Mouse (Mus musculus) stomach, embryonic 14.5 days (tissue): ENCODE data around the gene Prkaa1. TPM values are rescaled to one million over a fixed set of nuclear protein-coding genes. Genes with fewer than 3 reads are reported as not detected.

ENCODE experiments used
- ATAC-seq: fragments of 200-750 bp; cut with Nextera tagmentation; 2 replicates; pipeline ENCODE4 v1.8.0; 2017; ENCODE audit warnings: low read depth, moderate TSS enrichment; ENCODE audit not compliant: insufficient number of reproducible peaks, insufficient read depth, low FRiP score
- H3K27ac ChIP-seq: fragments of 300-500 bp; sonication (generic); 2 replicates; pipeline ENCODE4 v1.5.1; 2014; ENCODE audit warnings: mild to moderate bottlenecking, low read length, moderate library complexity, mixed read lengths
- H3K27me3 ChIP-seq: fragments of 300-500 bp; sonication (generic); 2 replicates; pipeline ENCODE4 v1.6.1; 2014; ENCODE audit warnings: low read length, control low read depth, mixed read lengths; ENCODE audit not compliant: control insufficient read depth, insufficient read depth
- H3K36me3 ChIP-seq: fragments of 300-500 bp; sonication (generic); 2 replicates; pipeline ENCODE4 v1.6.1; 2014; ENCODE audit warnings: mild to moderate bottlenecking, control low read depth, low read length, moderate library complexity, mixed read lengths; ENCODE audit not compliant: control insufficient read depth, insufficient read depth
- H3K4me1 ChIP-seq: fragments of 300-500 bp; sonication (generic); 2 replicates; pipeline ENCODE4 v1.6.1; 2014; ENCODE audit warnings: low read length, control low read depth, mixed read lengths; ENCODE audit not compliant: control insufficient read depth, insufficient read depth
- H3K4me2 ChIP-seq: fragments of 300-500 bp; sonication (generic); replicated peaks from 2 replicates; pipeline ENCODE4 v1.6.1; 2014; ENCODE audit warnings: low read depth, low read length, control low read depth
- H3K4me3 ChIP-seq: fragments of 300-500 bp; sonication (generic); 2 replicates; pipeline ENCODE4 v1.5.1; 2014; ENCODE audit warnings: low read depth, low read length, control low read depth
- H3K9ac ChIP-seq: fragments of 300-500 bp; sonication (generic); replicated peaks from 2 replicates; pipeline ENCODE4 v1.6.1; 2014; ENCODE audit warnings: low read depth, mild to moderate bottlenecking, control low read depth, low read length, moderate library complexity, mixed read lengths
- H3K9me3 ChIP-seq: fragments of 300-500 bp; sonication (generic); 2 replicates; pipeline ENCODE4 v1.6.1; 2016; ENCODE audit warnings: low read depth, low read length, control low read depth; ENCODE audit not compliant: control insufficient read depth
- WGBS: fragments of 180-500 bp; shearing (Covaris S2); extraction: QIAGEN DNeasy Blood & Tissue Kit; methylation state at CpG from one replicate; pipeline ENCODE4 v1.1.7; 2014; 5-methylcytosine and 5-hydroxymethylcytosine counted together
- polyA plus RNA-seq: library from polyadenylated mRNA; unstranded; fragments of >200 nt; fragmentation: Nextera tagmentation; extraction: Ambion mirVana; gene quantifications from 2 replicates; pipeline ENCODE4 v1.2.1, GENCODE M21; 2014

Prkaa1 gene
- polyA plus RNA-seq, 1 experiment from 2014 or later: 25.6 TPM

- Histone ChIP-seq H3K4me3 (no peak overlapping the region), H3K4me1 (peaks cover 6% of the 10 kb centered on the region; the same call in 1 of the 2 replicates), H3K27me3 (no peaks in the 10 kb centered on the region), H3K9me3 (no peaks in the 10 kb centered on the region), H3K36me3 (peaks cover 3% of the 10 kb centered on the region; the same call in 1 of the 2 replicates), H3K9ac (no peak overlapping the region), H3K27ac (no peak overlapping the region), H3K4me2 (no peak overlapping the region)
- no peak for ATAC-seq
- 84% methylated on average over 3 of the region's 3 CpGs for WGBS
These were observed 31.0 kb upstream of the Prkaa1 start for GRCm38 (mm10) chr15:5112651-5113050.

- H3K9me3 ChIP-seq: no peaks in the 10 kb centered on the region
- WGBS: 58% methylated on average over 8 of the region's 8 CpGs
- no peaks in the 10 kb centered on the region for H3K27me3 ChIP-seq
- H3K36me3 ChIP-seq: peaks cover 28% of the 10 kb centered on the region
- peak overlapping the region; percentile 45; the same call in 1 of the 2 replicates for H3K9ac ChIP-seq
- H3K4me2 ChIP-seq: peak overlapping the region; percentile 43
- ATAC-seq: no peak
- H3K4me1 ChIP-seq: peaks cover 11% of the 10 kb centered on the region; the same call in 1 of the 2 replicates
- H3K4me3 ChIP-seq: peak overlapping the region; percentile 87
- H3K27ac ChIP-seq: peak overlapping the region; percentile 89
These were observed 28.5 kb upstream of the Prkaa1 start for GRCm38 (mm10) chr15:5115173-5115572.

GRCm38 (mm10) chr15:5116270-5117030 is 27.2 kb upstream of the Prkaa1 start, which contains the start of gene Rpl37:
TSS of gene Rpl37 (plus strand) at chr15:5116645.
- no peaks in the 10 kb centered on the region for H3K9me3 ChIP-seq
- no peaks in the 10 kb centered on the region for H3K27me3 ChIP-seq
- peak within 1 kb of the TSS; percentile 96 for H3K9ac ChIP-seq
- peaks cover 11% of the 10 kb centered on the region; the same call in 1 of the 2 replicates for H3K4me1 ChIP-seq
- H3K27ac ChIP-seq: peak within 1 kb of the TSS; percentile 89
- peak within 1 kb of the TSS; percentile 59 for H3K4me2 ChIP-seq
- H3K4me3 ChIP-seq: peak within 1 kb of the TSS; percentile 87
- ATAC-seq: peak; percentile 98
- H3K36me3 ChIP-seq: peaks cover 33% of the 10 kb centered on the region
- under 1% methylated on average over 55 of the region's 55 CpGs for WGBS

GRCm38 (mm10) chr15:5117031-5117601 is 26.5 kb upstream of the Prkaa1 start:
- Histone ChIP-seq H3K4me3 (peak overlapping the region; percentile 87), H3K4me1 (peaks cover 11% of the 10 kb centered on the region; the same call in 1 of the 2 replicates), H3K9me3 (no peaks in the 10 kb centered on the region), H3K27ac (peak overlapping the region; percentile 80), H3K9ac (peak overlapping the region; percentile 96), H3K27me3 (no peaks in the 10 kb centered on the region), H3K36me3 (peaks cover 38% of the 10 kb centered on the region), H3K4me2 (peak overlapping the region; percentile 59)
- no peak for ATAC-seq
- 1% methylated on average over 22 of the region's 22 CpGs for WGBS

GRCm38 (mm10) chr15:5118626-5119025 is 25.0 kb upstream of the Prkaa1 start:
- H3K9me3 ChIP-seq: no peaks in the 10 kb centered on the region
- no peaks in the 10 kb centered on the region for H3K27me3 ChIP-seq
- WGBS: 90% methylated on average over 9 of the region's 9 CpGs
- no peak for ATAC-seq
- H3K4me2 ChIP-seq: no peak overlapping the region
- H3K4me3 ChIP-seq: no peak overlapping the region
- H3K27ac ChIP-seq: no peak overlapping the region
- H3K36me3 ChIP-seq: peaks cover 42% of the 10 kb centered on the region
- peaks cover 11% of the 10 kb centered on the region; the same call in 1 of the 2 replicates for H3K4me1 ChIP-seq
- H3K9ac ChIP-seq: no peak overlapping the region

GRCm38 (mm10) chr15:5119192-5119591 is 24.5 kb upstream of the Prkaa1 start:
- Histone ChIP-seq H3K36me3 (peaks cover 43% of the 10 kb centered on the region), H3K4me2 (no peak overlapping the region), H3K4me1 (peaks cover 11% of the 10 kb centered on the region; the same call in 1 of the 2 replicates), H3K9me3 (no peaks in the 10 kb centered on the region), H3K27me3 (no peaks in the 10 kb centered on the region), H3K9ac (no peak overlapping the region), H3K27ac (no peak overlapping the region), H3K4me3 (no peak overlapping the region)
- 91% methylated on average over 2 of the region's 2 CpGs for WGBS
- no peak for ATAC-seq

- no peaks in the 10 kb centered on the region for H3K9me3 ChIP-seq
- H3K4me3 ChIP-seq: no peak overlapping the region
- 93% methylated on average over 2 of the region's 2 CpGs for WGBS
- no peaks in the 10 kb centered on the region for H3K27me3 ChIP-seq
- no peak overlapping the region for H3K27ac ChIP-seq
- H3K4me1 ChIP-seq: peaks cover 11% of the 10 kb centered on the region; the same call in 1 of the 2 replicates
- H3K36me3 ChIP-seq: peaks cover 46% of the 10 kb centered on the region
- H3K9ac ChIP-seq: no peak overlapping the region
- ATAC-seq: no peak
- H3K4me2 ChIP-seq: no peak overlapping the region
These were observed 24.0 kb upstream of the Prkaa1 start for GRCm38 (mm10) chr15:5119707-5120106.

GRCm38 (mm10) chr15:5121535-5122313 is 21.9 kb upstream of the Prkaa1 start:
- H3K36me3 ChIP-seq: peaks cover 46% of the 10 kb centered on the region

More at GRCm38 (mm10) chr15:5121535-5122313, 21.9 kb upstream of the Prkaa1 start:
- Histone ChIP-seq H3K9me3 (no peaks in the 10 kb centered on the region), H3K4me2 (no peak overlapping the region), H3K27ac (no peak overlapping the region), H3K27me3 (no peaks in the 10 kb centered on the region), H3K4me1 (peaks cover 7% of the 10 kb centered on the region; the same call in 1 of the 2 replicates), H3K4me3 (no peak overlapping the region), H3K9ac (no peak overlapping the region)
- ATAC-seq: no peak
- WGBS: 90% methylated on average over 12 of the region's 12 CpGs
